Mouse (Mus musculus): Measurements from ENCODE around the gene Vmn1r4. TPM values are rescaled to one million over a fixed set of nuclear protein-coding genes. Genes with fewer than 3 reads are reported as not detected.

Vmn1r4 gene
- polyA plus RNA-seq, 1 experiment: 0.14 TPM

GRCm38 (mm10) chr6:56906121-56906846 lies 17.5 kb upstream of the Vmn1r4 start:
- no peak overlapping the region for H3K4me3 ChIP-seq (ENCODE audit: insufficient read depth, low read depth, low read length)
- no peaks in the 10 kb centered on the region for H3K36me3 ChIP-seq (ENCODE audit: control insufficient read depth, insufficient read depth, low read length)
- H3K27ac ChIP-seq (ENCODE audit: insufficient read depth, low read depth, low read length): peak overlapping the region; percentile 61; the same call in 1 of the 2 replicates
- DNase-seq: peak; percentile 83
- TF ChIP-seq CTCF (conservative IDR thresholded peaks at IDR 0.05; ENCODE audit: insufficient read depth, insufficient read length, low read depth, low read length) (no peak), POLR2A (IDR thresholded peaks at IDR 0.05; ENCODE audit: low read depth, low read length) (no peak)
- H3K4me1 ChIP-seq (ENCODE audit: control insufficient read depth, insufficient read depth, low read length): peaks cover 8% of the 10 kb centered on the region; the same call in 1 of the 2 replicates
- H3K27me3 ChIP-seq (replicated peaks; ENCODE audit: control insufficient read depth, insufficient read depth, low read length): no peaks in the 10 kb centered on the region
- WGBS: 50% methylated on average over 8 of the region's 8 CpGs

GRCm38 (mm10) chr6:56907973-56908372 lies 15.8 kb upstream of the Vmn1r4 start:
- TF ChIP-seq POLR2A (IDR thresholded peaks at IDR 0.05; ENCODE audit: low read depth, low read length) (no peak), CTCF (conservative IDR thresholded peaks at IDR 0.05; ENCODE audit: insufficient read depth, insufficient read length, low read depth, low read length) (no peak)
- Histone ChIP-seq H3K36me3 (ENCODE audit: control insufficient read depth, insufficient read depth, low read length) (no peaks in the 10 kb centered on the region), H3K27ac (ENCODE audit: insufficient read depth, low read depth, low read length) (no peak overlapping the region), H3K4me3 (ENCODE audit: insufficient read depth, low read depth, low read length) (no peak overlapping the region), H3K27me3 (replicated peaks; ENCODE audit: control insufficient read depth, insufficient read depth, low read length) (no peaks in the 10 kb centered on the region), H3K4me1 (ENCODE audit: control insufficient read depth, insufficient read depth, low read length) (peaks cover 4% of the 10 kb centered on the region; the same call in 1 of the 2 replicates)
- DNase-seq: no peak
- WGBS: 77% methylated on average over 3 of the region's 3 CpGs

DNA sequence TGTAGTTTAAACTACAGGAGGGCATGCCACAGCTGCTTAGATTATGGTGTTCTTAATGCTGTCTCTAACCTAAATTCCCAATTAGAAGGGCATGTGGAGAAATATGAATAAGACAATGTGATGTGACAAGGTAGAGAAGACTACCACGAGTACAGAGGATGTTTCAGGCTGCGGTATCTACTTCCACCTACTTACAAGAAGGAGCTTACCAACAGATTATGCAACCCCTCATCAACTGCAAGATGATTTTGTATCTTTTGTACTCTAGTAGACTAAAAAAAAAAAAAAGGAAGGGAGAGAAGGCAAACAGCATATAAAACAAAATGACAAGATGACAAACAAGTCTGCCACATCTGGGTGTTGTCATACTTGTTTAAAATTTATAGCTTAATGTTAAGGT lies 15.4 kb upstream of the Vmn1r4 start:
- WGBS: 94% methylated on average over 2 of the region's 2 CpGs
- TF ChIP-seq CTCF (conservative IDR thresholded peaks at IDR 0.05; ENCODE audit: insufficient read depth, insufficient read length, low read depth, low read length): no peak
- no peak for TF ChIP-seq POLR2A (IDR thresholded peaks at IDR 0.05; ENCODE audit: low read depth, low read length)
- Histone ChIP-seq H3K27me3 (replicated peaks; ENCODE audit: control insufficient read depth, insufficient read depth, low read length) (no peaks in the 10 kb centered on the region), H3K4me3 (ENCODE audit: insufficient read depth, low read depth, low read length) (no peak overlapping the region), H3K36me3 (ENCODE audit: control insufficient read depth, insufficient read depth, low read length) (no peaks in the 10 kb centered on the region), H3K27ac (ENCODE audit: insufficient read depth, low read depth, low read length) (no peak overlapping the region), H3K4me1 (ENCODE audit: control insufficient read depth, insufficient read depth, low read length) (peaks cover 6% of the 10 kb centered on the region; the same call in 1 of the 2 replicates)
- no peak for DNase-seq

DNA sequence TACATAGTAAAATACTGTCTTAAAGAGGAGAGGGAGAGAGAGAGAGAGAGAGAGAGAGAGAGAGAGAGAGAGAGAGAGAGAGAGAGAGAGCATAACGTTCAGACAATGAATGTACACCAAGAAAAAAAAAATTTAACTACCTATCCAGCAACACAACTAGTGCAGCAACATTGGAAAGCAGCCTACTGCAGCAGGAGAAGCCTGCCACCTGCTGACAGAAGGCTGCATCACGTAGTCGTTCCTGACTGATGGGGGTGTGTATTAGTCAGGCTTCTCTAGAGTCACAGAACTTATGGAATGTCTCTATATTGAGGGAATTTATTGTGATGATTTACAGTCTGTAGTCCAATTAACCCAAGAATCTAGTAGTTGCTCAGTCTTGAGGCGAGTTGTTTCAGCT lies 14.9 kb upstream of the Vmn1r4 start:
- no peak overlapping the region for H3K27ac ChIP-seq (ENCODE audit: insufficient read depth, low read depth, low read length)
- no peaks in the 10 kb centered on the region for H3K27me3 ChIP-seq (replicated peaks; ENCODE audit: control insufficient read depth, insufficient read depth, low read length)
- H3K4me3 ChIP-seq (ENCODE audit: insufficient read depth, low read depth, low read length): no peak overlapping the region
- H3K36me3 ChIP-seq (ENCODE audit: control insufficient read depth, insufficient read depth, low read length): no peaks in the 10 kb centered on the region
- peak; percentile 79 for DNase-seq
- peaks cover 7% of the 10 kb centered on the region; the same call in 1 of the 2 replicates for H3K4me1 ChIP-seq (ENCODE audit: control insufficient read depth, insufficient read depth, low read length)
- WGBS: 10% methylated on average over 4 of the region's 4 CpGs
- TF ChIP-seq CTCF (conservative IDR thresholded peaks at IDR 0.05; ENCODE audit: insufficient read depth, insufficient read length, low read depth, low read length) (peak; percentile 89), POLR2A (IDR thresholded peaks at IDR 0.05; ENCODE audit: low read depth, low read length) (no peak)

DNA sequence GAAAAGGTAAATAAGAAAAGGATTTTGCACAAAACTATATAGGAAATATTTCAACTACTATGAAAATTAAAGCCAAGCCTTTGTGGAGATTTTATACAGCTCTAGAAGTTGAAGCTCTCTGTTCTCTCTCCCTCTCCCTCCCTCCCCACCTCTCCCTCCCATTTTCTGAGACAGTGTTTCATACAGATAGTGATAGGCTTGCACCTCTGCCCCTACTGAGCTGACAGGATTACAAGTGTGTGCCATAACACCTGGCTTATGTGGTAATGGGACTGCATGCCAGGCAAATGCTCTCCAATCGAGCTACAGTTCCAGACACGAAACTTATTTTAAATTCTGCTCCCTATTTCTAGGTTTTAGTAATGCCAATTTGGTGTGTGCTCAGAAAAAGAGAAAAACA lies 12.9 kb upstream of the Vmn1r4 start:
- H3K36me3 ChIP-seq (ENCODE audit: control insufficient read depth, insufficient read depth, low read length): no peaks in the 10 kb centered on the region
- WGBS: 72% methylated on average over 2 of the region's 2 CpGs
- H3K27me3 ChIP-seq (replicated peaks; ENCODE audit: control insufficient read depth, insufficient read depth, low read length): no peaks in the 10 kb centered on the region
- H3K4me3 ChIP-seq (ENCODE audit: insufficient read depth, low read depth, low read length): no peak overlapping the region
- H3K27ac ChIP-seq (ENCODE audit: insufficient read depth, low read depth, low read length): no peak overlapping the region
- H3K4me1 ChIP-seq (ENCODE audit: control insufficient read depth, insufficient read depth, low read length): peaks cover 10% of the 10 kb centered on the region; the same call in 1 of the 2 replicates
- no peak for DNase-seq
- TF ChIP-seq POLR2A (IDR thresholded peaks at IDR 0.05; ENCODE audit: low read depth, low read length) (no peak), CTCF (conservative IDR thresholded peaks at IDR 0.05; ENCODE audit: insufficient read depth, insufficient read length, low read depth, low read length) (no peak)

- no peak for DNase-seq
- H3K36me3 ChIP-seq (ENCODE audit: control insufficient read depth, insufficient read depth, low read length): no peaks in the 10 kb centered on the region
- WGBS: 80% methylated on average over 2 of the region's 2 CpGs
- no peaks in the 10 kb centered on the region for H3K27me3 ChIP-seq (replicated peaks; ENCODE audit: control insufficient read depth, insufficient read depth, low read length)
- no peak for TF ChIP-seq CTCF (conservative IDR thresholded peaks at IDR 0.05; ENCODE audit: insufficient read depth, insufficient read length, low read depth, low read length)
- TF ChIP-seq POLR2A (IDR thresholded peaks at IDR 0.05; ENCODE audit: low read depth, low read length): no peak
- H3K4me1 ChIP-seq (ENCODE audit: control insufficient read depth, insufficient read depth, low read length): peaks cover 18% of the 10 kb centered on the region
- no peak overlapping the region for H3K27ac ChIP-seq (ENCODE audit: insufficient read depth, low read depth, low read length)
- no peak overlapping the region for H3K4me3 ChIP-seq (ENCODE audit: insufficient read depth, low read depth, low read length)
Measured at GRCm38 (mm10) chr6:56913092-56913858, 10.5 kb upstream of the Vmn1r4 start.

- WGBS: 55% methylated on average over 2 of the region's 2 CpGs
- DNase-seq: no peak
- H3K27ac ChIP-seq (ENCODE audit: insufficient read depth, low read depth, low read length): no peak overlapping the region
Measured at GRCm38 (mm10) chr6:56916279-56916678, 7.5 kb upstream of the Vmn1r4 start.

More at GRCm38 (mm10) chr6:56916279-56916678, 7.5 kb upstream of the Vmn1r4 start:
- Histone ChIP-seq H3K36me3 (ENCODE audit: control insufficient read depth, insufficient read depth, low read length) (no peaks in the 10 kb centered on the region), H3K4me3 (ENCODE audit: insufficient read depth, low read depth, low read length) (no peak overlapping the region), H3K4me1 (ENCODE audit: control insufficient read depth, insufficient read depth, low read length) (peaks cover 25% of the 10 kb centered on the region), H3K27me3 (replicated peaks; ENCODE audit: control insufficient read depth, insufficient read depth, low read length) (no peaks in the 10 kb centered on the region)
- TF ChIP-seq CTCF (conservative IDR thresholded peaks at IDR 0.05; ENCODE audit: insufficient read depth, insufficient read length, low read depth, low read length) (no peak), POLR2A (IDR thresholded peaks at IDR 0.05; ENCODE audit: low read depth, low read length) (no peak)

All from kidney, adult 2 months (tissue).